In the genomic region with DNA sequence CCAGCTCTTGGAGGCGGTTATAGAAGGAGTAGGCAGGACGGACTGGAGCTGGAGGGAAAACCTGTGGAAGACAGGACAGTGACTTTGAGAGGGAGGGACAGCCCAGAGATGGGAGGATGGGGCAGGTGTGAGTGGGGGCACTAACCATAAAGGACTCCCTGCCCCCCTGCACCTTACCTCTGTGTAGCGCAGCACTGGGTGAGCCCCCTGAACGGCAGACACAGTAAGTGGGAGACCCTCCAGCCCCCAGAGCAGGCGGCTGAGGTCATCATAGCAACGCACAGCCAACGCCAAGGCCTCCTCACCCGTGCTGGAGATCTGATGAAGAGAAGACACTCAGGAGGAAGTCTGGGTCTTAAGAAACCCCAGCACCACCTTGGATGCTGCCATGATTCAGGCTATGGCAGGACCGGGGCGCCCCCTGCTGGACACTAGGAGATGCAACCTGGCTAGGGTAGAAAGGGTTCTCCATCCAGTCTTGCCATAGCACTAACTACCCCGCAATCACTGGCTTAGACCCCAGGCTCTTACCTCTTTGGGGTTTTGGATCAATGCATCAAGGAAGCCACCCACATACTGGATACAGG, we compare ENCODE assay signal across 10 mouse cellular contexts. TPM values are rescaled to one million over a fixed set of nuclear protein-coding genes. Genes with fewer than 3 reads are reported as not detected.
DNase-seq lines count a peak whose midpoint lies in the region; ATAC-seq and TF ChIP-seq lines count a peak whose summit lies in the region.
"Had no signal": no experiment of that assay in that cellular context is flagged by ENCODE, and none has a peak within 500 bp of the region (broad histone marks: within the 10 kb centered on the region; RNA-seq: fewer than 3 reads in every experiment).

No protein-coding gene starts in this region.

- peaks cover 3% of the 10 kb centered on the region; the same call in 1 of the 2 replicates for H3K4me1 ChIP-seq in embryonic facial prominence, embryonic 14.5 days (ENCODE audit: control insufficient read depth, insufficient read depth, low read length)
- H3K4me1 ChIP-seq in hindbrain, embryonic 14.5 days (replicated peaks; ENCODE audit: control insufficient read depth, insufficient read depth, low read length): peaks cover 8% of the 10 kb centered on the region
- H3K4me1 ChIP-seq in limb, embryonic 10.5 days: peaks cover 8% of the 10 kb centered on the region
- H3K4me1 ChIP-seq in midbrain, embryonic 13.5 days (replicated peaks): peaks cover 10% of the 10 kb centered on the region

- TF ChIP-seq CTCF in left cerebral cortex, adult 2 months (IDR thresholded peaks at IDR 0.05): peak; percentile 84

- no peak overlapping the region for H3K4me3 ChIP-seq in left cerebral cortex, adult 2 months
- no peak overlapping the region for H3K4me3 ChIP-seq in embryonic facial prominence, embryonic 14.5 days (ENCODE audit: low read depth, low read length)
- no peak overlapping the region for H3K4me3 ChIP-seq in hindbrain, embryonic 14.5 days (replicated peaks; ENCODE audit: low read length)
- H3K4me3 ChIP-seq in limb, embryonic 10.5 days: no peak overlapping the region
- no peak overlapping the region for H3K4me3 ChIP-seq in midbrain, embryonic 13.5 days (replicated peaks)
- H3K4me3 ChIP-seq: embryonic facial prominence, embryonic 15.5 days; neural tube, embryonic 13.5 days had no signal

- WGBS in embryonic facial prominence, embryonic 14.5 days: 67% methylated on average over 11 of the region's 11 CpGs
- WGBS in hindbrain, embryonic 14.5 days: 76% methylated on average over 11 of the region's 11 CpGs
- 75% methylated on average over 11 of the region's 11 CpGs for WGBS in limb, embryonic 10.5 days
- 73% methylated on average over 11 of the region's 11 CpGs for WGBS in midbrain, embryonic 13.5 days

- H3K9ac ChIP-seq in embryonic facial prominence, embryonic 14.5 days (ENCODE audit: low read depth, low read length): no peak overlapping the region
- H3K9ac ChIP-seq in hindbrain, embryonic 14.5 days: no peak overlapping the region
- no peak overlapping the region for H3K9ac ChIP-seq in midbrain, embryonic 13.5 days (replicated peaks)
- H3K9ac ChIP-seq: embryonic facial prominence, embryonic 15.5 days; neural tube, embryonic 13.5 days had no signal

- peak; percentile 5; the same call in 1 of the 2 replicates for ATAC-seq in embryonic facial prominence, embryonic 14.5 days (ENCODE audit: low read depth)
- ATAC-seq in hindbrain, embryonic 14.5 days (ENCODE audit: low FRiP score): no peak
- peak; percentile 51 for ATAC-seq in midbrain, embryonic 13.5 days

- peaks cover 90% of the 10 kb centered on the region for H3K36me3 ChIP-seq in embryonic facial prominence, embryonic 14.5 days (ENCODE audit: control insufficient read depth, insufficient read depth, low read length)
- peaks cover 82% of the 10 kb centered on the region for H3K36me3 ChIP-seq in hindbrain, embryonic 14.5 days (replicated peaks; ENCODE audit: control insufficient read depth, insufficient read depth)
- peaks cover 95% of the 10 kb centered on the region for H3K36me3 ChIP-seq in limb, embryonic 10.5 days
- peaks cover 92% of the 10 kb centered on the region for H3K36me3 ChIP-seq in midbrain, embryonic 13.5 days

- H3K9me3 ChIP-seq in embryonic facial prominence, embryonic 14.5 days (ENCODE audit: control insufficient read depth, low read length): no peaks in the 10 kb centered on the region
- no peaks in the 10 kb centered on the region for H3K9me3 ChIP-seq in hindbrain, embryonic 14.5 days (ENCODE audit: control insufficient read depth, low read length)
- H3K9me3 ChIP-seq in limb, embryonic 10.5 days (replicated peaks): no peaks in the 10 kb centered on the region
- H3K9me3 ChIP-seq in midbrain, embryonic 13.5 days: no peaks in the 10 kb centered on the region
- H3K9me3 ChIP-seq: embryonic facial prominence, embryonic 15.5 days; neural tube, embryonic 13.5 days had no signal

- H3K4me2 ChIP-seq in embryonic facial prominence, embryonic 14.5 days (ENCODE audit: low read depth, low read length): no peak overlapping the region
- H3K4me2 ChIP-seq in hindbrain, embryonic 14.5 days (replicated peaks): no peak overlapping the region
- no peak overlapping the region for H3K4me2 ChIP-seq in midbrain, embryonic 13.5 days (replicated peaks)
- H3K4me2 ChIP-seq: embryonic facial prominence, embryonic 15.5 days; neural tube, embryonic 13.5 days had no signal

- H3K27ac ChIP-seq in left cerebral cortex, adult 2 months: no peak overlapping the region
- no peak overlapping the region for H3K27ac ChIP-seq in embryonic facial prominence, embryonic 14.5 days (replicated peaks; ENCODE audit: low read depth, low read length)
- H3K27ac ChIP-seq in hindbrain, embryonic 14.5 days: no peak overlapping the region
- H3K27ac ChIP-seq in limb, embryonic 10.5 days: no peak overlapping the region
- no peak overlapping the region for H3K27ac ChIP-seq in midbrain, embryonic 13.5 days
- H3K27ac ChIP-seq: embryonic facial prominence, embryonic 15.5 days; neural tube, embryonic 13.5 days had no signal

- intact Hi-C loops in left cerebral cortex, adult 2 months (cut with DNase I): loop anchor here (1.0 kb wide), 1 partner anchor 68 kb away; no protein-coding TSS in a partner anchor

- peak; percentile 54 to 57 for DNase-seq in left cerebral cortex, adult 2 months (ENCODE audit: extremely low spot score in 1 of 2, low spot score in 2 of 2)
- no peak for DNase-seq in left cerebral cortex, adult 8-10 months (ENCODE audit: low spot score in 2 of 2)
- peak; percentile 90 for DNase-seq in ZHBTc4 (ENCODE audit: low read depth, low spot score)
- DNase-seq in embryonic facial prominence, embryonic 14.5 days (ENCODE audit: low spot score): peak; percentile 76
- peak; percentile 63 for DNase-seq in hindbrain, embryonic 14.5 days (ENCODE audit: low spot score)
- peak; percentile 85 for DNase-seq in limb, embryonic 10.5 days (ENCODE audit: low spot score)
- peak; percentile 69 for DNase-seq in thymus, postnatal 0 days (ENCODE audit: low spot score)

- H3K27me3 ChIP-seq in embryonic facial prominence, embryonic 14.5 days (replicated peaks; ENCODE audit: control insufficient read depth, insufficient read depth, low read length): no peaks in the 10 kb centered on the region
- no peaks in the 10 kb centered on the region for H3K27me3 ChIP-seq in hindbrain, embryonic 14.5 days (ENCODE audit: control insufficient read depth, insufficient read depth, low read length)
- no peaks in the 10 kb centered on the region for H3K27me3 ChIP-seq in limb, embryonic 10.5 days (ENCODE audit: low read depth, poor library complexity, severe bottlenecking)
- H3K27me3 ChIP-seq in midbrain, embryonic 13.5 days: no peaks in the 10 kb centered on the region
- H3K27me3 ChIP-seq: embryonic facial prominence, embryonic 15.5 days; neural tube, embryonic 13.5 days had no signal

RNA-seq across cellular contexts. Expression of gene Nol6, which starts 5.5 kb away (rescaled TPM):
- total RNA-seq in left cerebral cortex, adult 2 months (2021): 10 to 100 TPM; 91.4 to 97.4 TPM
- 10 to 100 TPM; 90.4 to 97.6 (median 95.2) TPM for total RNA-seq in left cerebral cortex, adult 8-10 months (2022)
- 24.9 and 29.4 TPM in 2 replicates for polyA plus RNA-seq in embryonic facial prominence, embryonic 14.5 days (2014; fragmentation: Nextera tagmentation; extraction: Ambion mirVana)
- polyA plus RNA-seq in hindbrain, embryonic 14.5 days (2014; fragmentation: Nextera tagmentation; extraction: Ambion mirVana): 38.4 and 41.5 TPM in 2 replicates
- 39.1 and 39.7 TPM in 2 replicates for polyA plus RNA-seq in limb, embryonic 10.5 days (2016; fragmentation: Nextera tagmentation; extraction: Ambion mirVana)
- polyA plus RNA-seq in midbrain, embryonic 13.5 days (2015; fragmentation: Nextera tagmentation; extraction: Ambion mirVana): 28.1 and 28.7 TPM in 2 replicates
- 12.1 and 15.8 TPM in 2 replicates for polyA plus RNA-seq in thymus, postnatal 0 days (2015; fragmentation: Nextera tagmentation; extraction: Ambion mirVana)

RNA-seq across cellular contexts. Expression of gene Ube2r2, which starts 16.7 kb away (rescaled TPM):
- total RNA-seq in left cerebral cortex, adult 2 months (2021): 10 to 100 TPM; 78.8 to 80.9 TPM
- total RNA-seq in left cerebral cortex, adult 8-10 months (2022): 100 to 1,000 TPM in 1 of 4 experiments, 10 to 100 TPM in 3; 85.5 to 101 (median 86.4) TPM
- polyA plus RNA-seq in embryonic facial prominence, embryonic 14.5 days (2014; fragmentation: Nextera tagmentation; extraction: Ambion mirVana): 83.7 and 90.7 TPM in 2 replicates
- polyA plus RNA-seq in hindbrain, embryonic 14.5 days (2014; fragmentation: Nextera tagmentation; extraction: Ambion mirVana): 68.5 and 68.7 TPM in 2 replicates
- polyA plus RNA-seq in limb, embryonic 10.5 days (2016; fragmentation: Nextera tagmentation; extraction: Ambion mirVana): 85.5 and 96.1 TPM in 2 replicates
- polyA plus RNA-seq in midbrain, embryonic 13.5 days (2015; fragmentation: Nextera tagmentation; extraction: Ambion mirVana): 76.5 and 87.8 TPM in 2 replicates
- 50.9 and 56.1 TPM in 2 replicates for polyA plus RNA-seq in thymus, postnatal 0 days (2015; fragmentation: Nextera tagmentation; extraction: Ambion mirVana)

RNA-seq across cellular contexts. Expression of gene Aqp3, which starts 20.8 kb away (rescaled TPM):
- total RNA-seq in left cerebral cortex, adult 2 months (2021): not detected
- total RNA-seq in left cerebral cortex, adult 8-10 months (2022): not detected
- polyA plus RNA-seq in embryonic facial prominence, embryonic 14.5 days (2014; fragmentation: Nextera tagmentation; extraction: Ambion mirVana): 18.4 and 20.4 TPM in 2 replicates
- polyA plus RNA-seq in hindbrain, embryonic 14.5 days (2014; fragmentation: Nextera tagmentation; extraction: Ambion mirVana): 0.17 TPM in 1 of 2 replicates, not detected in the other
- 3.9 and 4.4 TPM in 2 replicates for polyA plus RNA-seq in limb, embryonic 10.5 days (2016; fragmentation: Nextera tagmentation; extraction: Ambion mirVana)
- polyA plus RNA-seq in midbrain, embryonic 13.5 days (2015; fragmentation: Nextera tagmentation; extraction: Ambion mirVana): 0.08 and 0.18 TPM in 2 replicates
- polyA plus RNA-seq in thymus, postnatal 0 days (2015; fragmentation: Nextera tagmentation; extraction: Ambion mirVana): 5.6 and 9.1 TPM in 2 replicates

Comparison
In these comparisons a context has a peak if more than half of its experiments do, and no peak if none do; other contexts are left out.
1. DNase-seq: peak in left cerebral cortex, adult 2 months (2 of 2), ZHBTc4 (single experiment), embryonic facial prominence, embryonic 14.5 days (single experiment), hindbrain, embryonic 14.5 days (single experiment), limb, embryonic 10.5 days (single experiment) and thymus, postnatal 0 days (single experiment); none in left cerebral cortex, adult 8-10 months (0 of 2).